Mouse (Mus musculus) hindbrain, embryonic 16.5 days (tissue): ENCODE data around the gene H1f0. TPM values are rescaled to one million over a fixed set of nuclear protein-coding genes. Genes with fewer than 3 reads are reported as not detected.
A peak's percentile ranks its signal among the peaks of the same experiment; 100 is the strongest.
"Not testable (repeated sequence)": the region's sequence is repeated elsewhere in the genome, so short reads cannot be mapped to it uniquely, and the experiment has no call there.

Experiments used
- ATAC-seq: fragments of 200-750 bp; cut with Nextera tagmentation; 2 replicates; pipeline ENCODE4 v1.8.0; 2017; ENCODE audit warnings: moderate TSS enrichment, moderate library complexity
- H3K27ac ChIP-seq: fragments of 300-500 bp; sonication (generic); 2 replicates; pipeline ENCODE4 v1.5.1; 2014; ENCODE audit warnings: low read depth, mild to moderate bottlenecking, control low read depth, low read length, moderate library complexity
- H3K27me3 ChIP-seq: fragments of 300-500 bp; sonication (generic); replicated peaks from 2 replicates; pipeline ENCODE4 v1.6.1; 2014; ENCODE audit warnings: low read length; ENCODE audit not compliant: control insufficient read depth, insufficient read depth
- H3K36me3 ChIP-seq: fragments of 300-500 bp; sonication (generic); 2 replicates; pipeline ENCODE4 v1.6.1; 2014; ENCODE audit warnings: mild to moderate bottlenecking, low read length, moderate library complexity, mixed read lengths; ENCODE audit not compliant: control insufficient read depth, insufficient read depth
- H3K4me1 ChIP-seq: fragments of 300-500 bp; sonication (generic); 2 replicates; pipeline ENCODE4 v1.6.1; 2014; ENCODE audit warnings: low read depth, low read length; ENCODE audit not compliant: control insufficient read depth, insufficient read depth
- H3K4me2 ChIP-seq: fragments of 300-500 bp; sonication (generic); 2 replicates; pipeline ENCODE4 v1.6.1; 2014; ENCODE audit warnings: mild to moderate bottlenecking, low read length, control low read depth, moderate library complexity
- H3K4me3 ChIP-seq: fragments of 300-500 bp; sonication (generic); 2 replicates; pipeline ENCODE4 v1.5.1; 2014; ENCODE audit warnings: mild to moderate bottlenecking, low read length, control low read depth, moderate library complexity
- H3K9ac ChIP-seq: fragments of 300-500 bp; sonication (generic); 2 replicates; pipeline ENCODE4 v1.6.1; 2014; ENCODE audit warnings: low read depth, mild to moderate bottlenecking, control low read depth, low read length, moderate library complexity
- H3K9me3 ChIP-seq: fragments of 300-500 bp; sonication (generic); 2 replicates; pipeline ENCODE4 v1.6.1; 2014; ENCODE audit warnings: mild to moderate bottlenecking, low read length, moderate library complexity; ENCODE audit not compliant: control insufficient read depth
- WGBS: fragments of 180-500 bp; shearing (Covaris S2); extraction: QIAGEN DNeasy Blood & Tissue Kit; methylation state at CpG from one replicate; pipeline ENCODE4 v1.1.7; 2014; 5-methylcytosine and 5-hydroxymethylcytosine counted together
- polyA plus RNA-seq: library from polyadenylated mRNA; unstranded; fragments of >200 nt; fragmentation: Nextera tagmentation; extraction: Ambion mirVana; gene quantifications from 2 replicates; pipeline ENCODE4 v1.2.1, GENCODE M21; 2015

The H1f0 gene
- polyA plus RNA-seq, 1 experiment from 2014 or later: 200 TPM

- peak overlapping the region; percentile 97 for H3K9ac ChIP-seq
- no peak for ATAC-seq
Measured at GRCm38 (mm10) chr15:79028823-79029484, 704 bp downstream of the H1f0 start.

GRCm38 (mm10) chr15:79029519-79030241 lies 1.4 kb downstream of the H1f0 start:
- peaks cover 38% of the 10 kb centered on the region for H3K4me1 ChIP-seq
- H3K36me3 ChIP-seq: no peaks in the 10 kb centered on the region
- no peaks in the 10 kb centered on the region for H3K9me3 ChIP-seq
- peak overlapping the region; percentile 75 for H3K4me3 ChIP-seq
- H3K4me2 ChIP-seq: peak overlapping the region; percentile 100
- H3K27ac ChIP-seq: peak overlapping the region; percentile 72
- WGBS: 4% methylated on average over 11 of the region's 11 CpGs
- no peaks in the 10 kb centered on the region for H3K27me3 ChIP-seq
- ATAC-seq: no peak
- H3K9ac ChIP-seq: peak overlapping the region; percentile 71

More at GRCm38 (mm10) chr15:79028823-79029484, 704 bp downstream of the H1f0 start:
- peak overlapping the region; percentile 100 for H3K4me2 ChIP-seq
- no peaks in the 10 kb centered on the region for H3K36me3 ChIP-seq
- no peaks in the 10 kb centered on the region for H3K27me3 ChIP-seq
- peak overlapping the region; percentile 95 for H3K27ac ChIP-seq
- H3K9me3 ChIP-seq: no peaks in the 10 kb centered on the region
- WGBS: 22% methylated on average over 16 of the region's 16 CpGs
- peaks cover 38% of the 10 kb centered on the region for H3K4me1 ChIP-seq
- H3K4me3 ChIP-seq: peak overlapping the region; percentile 75

GRCm38 (mm10) chr15:79030551-79031435 lies 2.5 kb downstream of the H1f0 start:
- WGBS: under 1% methylated on average over 52 of the region's 52 CpGs

GRCm38 (mm10) chr15:79031908-79032307 lies 3.7 kb downstream of the H1f0 start:
- not testable (repeated sequence) for ATAC-seq, H3K4me2 ChIP-seq, H3K27ac ChIP-seq, H3K9me3 ChIP-seq, H3K9ac ChIP-seq, H3K27me3 ChIP-seq, H3K36me3 ChIP-seq, H3K4me3 ChIP-seq
- 84% methylated on average over 5 of the region's 5 CpGs for WGBS
- H3K4me1 ChIP-seq: peaks cover 30% of the 10 kb centered on the region

More at GRCm38 (mm10) chr15:79030551-79031435, 2.5 kb downstream of the H1f0 start:
- Histone ChIP-seq H3K27ac (peak overlapping the region; percentile 72), H3K4me1 (peaks cover 34% of the 10 kb centered on the region), H3K9ac (peak overlapping the region; percentile 71), H3K9me3 (no peaks in the 10 kb centered on the region), H3K4me3 (peak overlapping the region; percentile 75), H3K36me3 (no peaks in the 10 kb centered on the region), H3K27me3 (no peaks in the 10 kb centered on the region), H3K4me2 (peak overlapping the region; percentile 100)
- ATAC-seq: peak; percentile 88

- H3K4me3 ChIP-seq: no peak overlapping the region
- ATAC-seq: no peak
- no peaks in the 10 kb centered on the region for H3K36me3 ChIP-seq
- 0 out of 2 replicates have a peak overlapping the region, but pooled peaks have one; percentile 14 for H3K9ac ChIP-seq
- H3K4me1 ChIP-seq: peaks cover 10% of the 10 kb centered on the region
- WGBS: 10% methylated on average over 14 of the region's 14 CpGs
- H3K9me3 ChIP-seq: no peaks in the 10 kb centered on the region
- peak overlapping the region; percentile 27 for H3K4me2 ChIP-seq
- no peak overlapping the region for H3K27ac ChIP-seq
- peaks cover 9% of the 10 kb centered on the region for H3K27me3 ChIP-seq
Measured at GRCm38 (mm10) chr15:79037913-79038328, 9.7 kb downstream of the H1f0 start.

- Histone ChIP-seq H3K27ac (no peak overlapping the region), H3K9ac (no peak overlapping the region), H3K4me3 (no peak overlapping the region), H3K27me3 (peaks cover 9% of the 10 kb centered on the region), H3K4me1 (peaks cover 10% of the 10 kb centered on the region), H3K4me2 (no peak overlapping the region), H3K9me3 (no peaks in the 10 kb centered on the region), H3K36me3 (no peaks in the 10 kb centered on the region)
- 61% methylated on average over 10 of the region's 10 CpGs for WGBS
- no peak for ATAC-seq
Measured at GRCm38 (mm10) chr15:79038331-79038730, 10.1 kb downstream of the H1f0 start.

GRCm38 (mm10) chr15:79038853-79039252 lies 10.6 kb downstream of the H1f0 start:
- H3K4me3 ChIP-seq: no peak overlapping the region
- ATAC-seq: 0 out of 2 replicates have a peak, but pooled peaks have one; percentile 21
- 21% methylated on average over 7 of the region's 7 CpGs for whole genome bisulfite sequencing

GRCm38 (mm10) chr15:79040501-79041416 lies 12.5 kb downstream of the H1f0 start:
- H3K27ac ChIP-seq: no peak overlapping the region
- peak overlapping the region; percentile 53 for H3K4me2 ChIP-seq
- peak overlapping the region; percentile 31 for H3K4me3 ChIP-seq
- H3K36me3 ChIP-seq: no peaks in the 10 kb centered on the region
- ATAC-seq: no peak
- peaks cover 10% of the 10 kb centered on the region for H3K27me3 ChIP-seq
- no peaks in the 10 kb centered on the region for H3K9me3 ChIP-seq
- H3K4me1 ChIP-seq: peaks cover 10% of the 10 kb centered on the region
- peak overlapping the region; percentile 36; the same call in 1 of the 2 replicates for H3K9ac ChIP-seq
- 22% methylated on average over 24 of the region's 24 CpGs for WGBS

More at GRCm38 (mm10) chr15:79038853-79039252, 10.6 kb downstream of the H1f0 start:
- Histone ChIP-seq H3K4me1 (peaks cover 10% of the 10 kb centered on the region), H3K36me3 (no peaks in the 10 kb centered on the region), H3K4me2 (no peak overlapping the region), H3K9me3 (no peaks in the 10 kb centered on the region), H3K27me3 (peaks cover 10% of the 10 kb centered on the region), H3K9ac (no peak overlapping the region), H3K27ac (no peak overlapping the region)
